Mouse (Mus musculus): ENCODE data around the gene Cck. TPM values are rescaled to one million over a fixed set of nuclear protein-coding genes. Genes with fewer than 3 reads are reported as not detected.

Gene Cck
- polyA plus RNA-seq (2014; fragmentation: Illumina TruSeq; extraction: RNeasy Lipid Tissue Mini Kit (QIAGEN cat#74804); ENCODE audit: low read depth, low replicate concordance) = not detected

GRCm38 (mm10) chr9:121495529-121495928, at the start of gene Cck:
Gene Cck, minus strand, starts transcription at chr9:121495694.

Other genes with a start within 250 kb of the Cck start
- 0.34 TPM for gene Ulk4, start 218.5 kb downstream of the Cck start, polyA plus RNA-seq (2014; fragmentation: Illumina TruSeq; extraction: RNeasy Lipid Tissue Mini Kit (QIAGEN cat#74804); ENCODE audit: low read depth, low replicate concordance)
- gene Trak1, start 198.2 kb downstream of the Cck start, polyA plus RNA-seq (2014; fragmentation: Illumina TruSeq; extraction: RNeasy Lipid Tissue Mini Kit (QIAGEN cat#74804); ENCODE audit: low read depth, low replicate concordance) = 187 TPM
- gene Lyzl4, start 146.4 kb upstream of the Cck start, polyA plus RNA-seq (2014; fragmentation: Illumina TruSeq; extraction: RNeasy Lipid Tissue Mini Kit (QIAGEN cat#74804); ENCODE audit: low read depth, low replicate concordance) = not detected
- gene Vipr1, start 147.0 kb upstream of the Cck start, polyA plus RNA-seq (2014; fragmentation: Illumina TruSeq; extraction: RNeasy Lipid Tissue Mini Kit (QIAGEN cat#74804); ENCODE audit: low read depth, low replicate concordance) = 0.29 TPM
- 5.1 TPM for gene Sec22c, start 209.8 kb upstream of the Cck start, polyA plus RNA-seq (2014; fragmentation: Illumina TruSeq; extraction: RNeasy Lipid Tissue Mini Kit (QIAGEN cat#74804); ENCODE audit: low read depth, low replicate concordance)
- gene Ss18l2, start 214.6 kb upstream of the Cck start, polyA plus RNA-seq (2014; fragmentation: Illumina TruSeq; extraction: RNeasy Lipid Tissue Mini Kit (QIAGEN cat#74804); ENCODE audit: low read depth, low replicate concordance) = 186 TPM
- gene Nktr, start 223.5 kb upstream of the Cck start, polyA plus RNA-seq (2014; fragmentation: Illumina TruSeq; extraction: RNeasy Lipid Tissue Mini Kit (QIAGEN cat#74804); ENCODE audit: low read depth, low replicate concordance) = 41.3 TPM

All from heart, adult 10 weeks (tissue).